Mouse (Mus musculus) layer of hippocampus, adult 2 months (tissue): ENCODE measurements around the gene Pde4d. TPM values are rescaled to one million over a fixed set of nuclear protein-coding genes. Genes with fewer than 3 reads are reported as not detected.

Experiments
- DNase-seq, 2 experiments: peaks; one replicate each; pipeline ENCODE4 v3.0.0; 2022; ENCODE audit warnings: low spot score in 2 of 2
- H3K27ac ChIP-seq: fragments of 200-600 bp; 2 replicates; pipeline ENCODE4 v1.8.1; 2022
- H3K4me3 ChIP-seq: fragments of 200-600 bp; 2 replicates; pipeline ENCODE4 v1.8.1; 2022; ENCODE audit warnings: mild to moderate bottlenecking
- CTCF ChIP-seq: fragments of 200-600 bp; conservative IDR thresholded peaks from 2 replicates; pipeline ENCODE4 v1.8.1; 2022; ENCODE audit warnings: antibody characterized with exemption, mild to moderate bottlenecking, moderate library complexity
- long read RNA-seq, 2 experiments: library from polyadenylated mRNA; stranded (forward); transcript quantifications; one replicate each; pipeline ENCODE4 v2.0.0; 2021; ENCODE audit warnings: borderline mapping rate in 2 of 2
- total RNA-seq, 2 experiments: library from RNA; stranded (reverse); gene quantifications; 2 replicates each; pipeline ENCODE4 v1.2.3; 2021

The Pde4d gene
- 10 to 100 TPM; 72.2 to 73.8 TPM for total RNA-seq
- long read RNA-seq, experiment 1, partial matches to known transcripts: 4 of 16 reads
- long read RNA-seq, experiment 1, other reads (novel, unspliced or antisense): 12 of 16 reads
- long read RNA-seq, experiment 2, partial matches to known transcripts: 4 of 19 reads
- long read RNA-seq, experiment 2, other reads (novel, unspliced or antisense): 13 of 19 reads

DNA sequence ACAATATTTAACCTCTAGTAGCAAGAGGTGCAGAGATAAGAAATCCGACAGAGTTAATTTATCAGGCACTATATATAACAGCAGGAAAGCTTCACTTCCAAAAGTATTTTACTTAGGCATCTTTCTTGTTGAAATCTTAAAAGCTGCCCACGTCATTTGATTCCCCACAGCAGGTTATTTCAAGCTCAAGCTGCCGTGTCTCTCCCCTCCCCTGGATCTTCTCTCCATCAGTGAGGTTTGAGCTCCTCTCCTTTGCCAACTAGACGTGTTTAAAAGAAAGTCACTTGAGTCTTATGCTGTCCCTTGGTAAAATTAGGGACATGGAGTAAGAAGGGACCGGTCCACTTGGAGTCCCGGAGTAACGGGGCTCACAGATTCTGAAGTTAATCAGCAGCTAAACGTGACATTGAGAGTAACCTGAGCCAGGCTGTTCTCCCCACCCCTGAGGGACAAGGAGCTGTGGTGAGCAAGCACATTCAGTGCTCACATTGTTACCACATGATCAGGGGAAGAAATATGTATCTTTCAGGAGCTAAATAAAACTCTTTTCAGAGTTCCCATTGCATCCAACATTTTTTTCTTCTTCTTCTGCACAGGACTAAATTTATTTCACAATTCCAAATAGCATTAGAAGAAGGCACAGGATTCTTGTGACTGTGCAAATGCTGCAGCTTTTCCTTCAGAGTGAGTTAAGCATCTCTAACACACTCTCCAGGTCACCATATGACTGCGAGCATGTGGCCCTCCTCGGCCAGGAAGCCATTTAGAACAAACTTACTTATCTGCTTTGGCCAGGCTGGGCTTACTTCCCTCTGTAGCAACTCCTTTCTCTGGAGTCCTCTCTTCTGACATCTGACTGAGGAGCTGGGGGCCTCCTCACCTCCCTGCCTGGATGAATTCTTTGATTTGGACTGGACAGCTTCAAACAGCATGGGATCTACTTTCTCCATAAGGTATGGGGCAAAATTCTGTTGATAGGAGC lies at the start of gene Pde4d:
Gene Pde4d, plus strand, starts transcription at position 833 of the 982 bp plus-strand sequence.
- no peak for TF ChIP-seq CTCF
- H3K27ac ChIP-seq: no peak within 1 kb of the TSS
- no peak for DNase-seq
- no peak within 1 kb of the TSS for H3K4me3 ChIP-seq

DNA sequence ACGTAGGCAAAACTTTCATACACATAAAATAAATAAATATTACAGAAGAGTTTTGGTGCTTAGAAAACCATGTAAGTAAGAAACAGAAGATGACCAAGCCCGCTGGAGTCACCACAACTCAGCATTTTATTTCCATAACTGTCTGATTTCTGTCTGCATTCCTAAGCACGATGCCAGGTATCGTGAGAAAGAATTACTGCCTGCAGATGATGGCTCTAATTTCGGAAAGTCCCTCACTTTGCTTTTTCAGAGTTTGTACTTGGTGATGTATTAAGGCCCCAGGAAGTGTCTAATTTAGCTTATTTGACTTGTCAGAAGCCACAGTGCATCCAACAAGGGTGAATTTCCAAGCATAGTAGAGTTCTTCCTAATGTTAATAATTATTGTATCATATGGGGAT lies 46.6 kb upstream of the Pde4d start:
- Histone ChIP-seq H3K4me3 (no peak overlapping the region), H3K27ac (no peak overlapping the region)
- no peak for TF ChIP-seq CTCF
- DNase-seq: no peak

DNA sequence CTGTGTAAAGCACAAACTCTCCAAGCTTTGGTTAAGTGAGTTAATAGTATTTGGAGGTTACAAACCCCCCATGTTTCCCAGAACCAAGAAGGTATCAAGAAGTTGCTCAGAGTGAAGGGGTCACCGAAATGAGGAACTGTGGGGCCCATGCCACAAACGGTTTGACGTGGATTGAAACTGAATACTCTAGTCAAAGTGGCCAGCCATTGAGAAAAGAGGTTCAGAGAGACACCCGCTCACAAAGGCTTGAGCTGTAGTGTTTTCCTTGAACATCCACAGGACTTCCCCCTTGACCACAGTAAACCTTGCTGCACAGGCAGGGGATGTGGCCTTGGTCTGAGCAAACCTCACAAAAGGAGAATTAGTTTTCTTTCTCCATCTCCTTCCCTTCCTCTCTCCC lies 45.4 kb upstream of the Pde4d start:
- DNase-seq: no peak
- Histone ChIP-seq H3K27ac (no peak overlapping the region), H3K4me3 (no peak overlapping the region)
- TF ChIP-seq CTCF: no peak

DNA sequence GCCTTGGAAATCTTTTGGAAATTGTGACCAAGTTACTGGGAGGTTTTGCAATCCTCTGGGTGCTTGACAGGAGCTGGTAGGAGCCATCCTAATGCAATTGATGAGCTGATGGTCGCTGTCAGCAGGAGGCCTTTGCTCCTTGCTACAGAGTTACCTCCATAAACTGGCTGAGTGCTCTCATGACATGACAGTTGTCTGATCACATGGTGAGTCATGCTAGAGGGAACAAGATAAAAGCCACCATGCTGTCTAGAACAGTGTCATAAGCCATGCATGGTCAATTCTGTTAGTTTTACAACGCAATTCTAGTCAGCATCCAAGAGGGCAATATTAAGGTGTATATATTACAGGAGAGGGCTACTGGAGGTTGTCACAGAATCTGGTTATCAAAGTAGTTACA lies 34.3 kb upstream of the Pde4d start:
- DNase-seq: no peak
- TF ChIP-seq CTCF: no peak
- Histone ChIP-seq H3K27ac (no peak overlapping the region), H3K4me3 (no peak overlapping the region)

DNA sequence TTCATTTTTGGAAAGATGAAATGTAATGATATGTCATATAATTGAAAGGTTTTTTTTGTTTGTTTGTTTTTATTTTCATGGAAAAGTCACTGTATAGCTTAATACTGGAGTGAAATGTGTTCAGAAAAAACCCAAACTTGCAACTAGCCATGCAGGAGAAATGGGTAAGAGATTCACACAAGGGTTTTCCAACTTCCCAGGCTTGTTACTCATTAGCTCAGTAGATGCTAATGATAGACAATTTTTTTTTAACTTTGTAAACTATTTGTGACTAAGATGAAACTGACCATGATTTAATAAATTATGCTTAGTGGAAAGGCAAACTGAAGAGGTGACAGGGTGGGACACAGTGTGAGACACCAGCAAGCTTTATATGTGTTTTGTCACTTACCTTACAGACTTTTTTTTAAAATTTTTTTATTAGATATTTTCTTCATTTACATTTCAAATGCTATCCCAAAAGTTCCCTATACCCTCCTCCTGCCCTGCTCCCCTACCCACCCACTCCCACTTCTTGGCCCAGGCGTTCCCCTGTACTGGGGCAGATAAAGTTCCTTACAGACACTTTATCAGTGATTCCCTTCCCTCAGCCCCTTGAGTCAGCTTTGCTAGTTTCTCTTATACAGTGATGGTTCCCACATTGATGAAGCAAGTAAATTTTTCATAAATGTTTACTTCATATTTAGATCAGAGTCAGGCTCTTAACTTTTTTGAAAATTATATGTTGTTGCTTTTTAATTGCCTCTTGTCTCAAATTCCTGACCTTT lies 30.8 kb upstream of the Pde4d start:
- Histone ChIP-seq H3K4me3 (no peak overlapping the region), H3K27ac (no peak overlapping the region)
- TF ChIP-seq CTCF: no peak
- no peak for DNase-seq

DNA sequence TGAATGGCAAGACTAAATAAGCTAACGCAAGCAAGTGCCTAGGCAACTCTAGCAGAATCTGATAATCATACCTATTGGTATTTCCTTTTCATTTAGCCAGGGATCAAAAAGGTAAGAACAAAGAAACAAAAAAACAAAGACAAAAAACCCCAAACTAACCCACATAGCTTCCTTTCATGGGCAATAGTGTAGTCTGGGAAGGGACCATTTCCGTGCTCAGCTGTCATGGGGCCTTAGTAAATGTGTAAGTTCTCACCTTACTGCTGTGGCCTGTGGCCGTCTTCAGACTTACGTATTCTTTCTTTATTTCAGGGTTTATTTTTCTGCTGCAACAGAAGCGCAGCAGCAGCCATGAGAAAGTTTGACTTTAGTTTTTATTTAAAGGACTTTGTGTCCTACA lies 23.4 kb upstream of the Pde4d start:
- DNase-seq: no peak
- TF ChIP-seq CTCF: no peak
- H3K4me3 ChIP-seq: no peak overlapping the region
- H3K27ac ChIP-seq: no peak overlapping the region

DNA sequence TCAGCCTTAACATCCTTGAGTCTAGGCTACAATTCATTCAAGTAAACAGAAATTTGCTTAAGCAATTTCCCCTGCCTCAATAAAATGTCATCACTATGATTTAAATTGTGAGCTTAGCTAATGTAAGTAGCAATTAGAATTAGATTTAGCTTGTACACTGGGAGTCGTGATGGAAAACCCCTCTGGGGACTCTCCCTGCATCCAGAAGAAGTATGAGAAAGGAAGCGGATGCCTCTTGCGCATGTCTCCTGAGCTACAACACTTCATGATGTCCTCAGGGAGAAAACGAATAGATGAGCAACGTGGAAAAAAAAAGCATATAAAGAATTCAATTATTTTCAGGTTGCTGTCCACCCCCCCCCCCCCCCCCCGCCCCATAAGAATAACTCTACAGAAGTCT lies 20.9 kb upstream of the Pde4d start:
- no peak for TF ChIP-seq CTCF
- no peak for DNase-seq
- H3K4me3 ChIP-seq: no peak overlapping the region
- no peak overlapping the region for H3K27ac ChIP-seq

DNA sequence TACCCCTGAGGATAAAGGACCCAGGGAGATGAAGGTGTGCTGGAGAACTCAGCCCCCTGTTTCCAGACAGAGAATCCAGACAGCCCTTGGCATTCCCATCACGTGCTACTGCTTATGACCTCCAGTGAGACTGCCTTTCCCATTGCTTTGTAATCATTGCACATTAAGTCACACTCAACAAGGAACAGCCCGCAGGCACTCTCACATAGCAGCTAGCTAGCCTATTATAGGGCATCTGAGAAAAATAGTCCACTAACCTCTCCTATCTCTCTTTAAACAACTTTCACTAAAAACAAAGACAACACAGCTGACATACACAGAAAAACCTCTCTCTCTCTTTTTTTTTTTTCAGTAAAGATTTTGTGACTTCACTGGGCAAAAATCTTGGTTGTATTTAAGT lies 20.1 kb upstream of the Pde4d start:
- TF ChIP-seq CTCF: no peak
- Histone ChIP-seq H3K27ac (no peak overlapping the region), H3K4me3 (no peak overlapping the region)
- DNase-seq: no peak

DNA sequence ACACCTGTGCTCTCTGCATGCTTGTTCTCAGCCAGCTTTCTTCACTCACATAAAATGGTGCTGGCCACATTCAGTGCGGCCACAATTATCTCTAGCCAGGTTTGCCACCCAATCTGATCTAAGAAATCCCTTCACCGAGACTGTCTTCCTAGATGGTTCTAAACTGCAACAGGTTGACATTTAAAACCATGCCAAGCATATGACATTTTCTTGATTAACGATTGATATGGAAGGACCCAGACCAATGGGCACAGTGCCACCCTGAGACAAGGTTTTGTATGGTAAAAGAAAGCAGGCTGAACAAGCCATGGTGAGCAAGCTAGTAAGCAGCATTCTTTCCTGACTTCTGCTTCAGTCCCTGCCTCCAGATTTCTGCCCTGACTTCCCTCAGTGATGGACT lies 18.0 kb upstream of the Pde4d start:
- no peak for TF ChIP-seq CTCF
- DNase-seq: no peak
- no peak overlapping the region for H3K4me3 ChIP-seq
- no peak overlapping the region for H3K27ac ChIP-seq

DNA sequence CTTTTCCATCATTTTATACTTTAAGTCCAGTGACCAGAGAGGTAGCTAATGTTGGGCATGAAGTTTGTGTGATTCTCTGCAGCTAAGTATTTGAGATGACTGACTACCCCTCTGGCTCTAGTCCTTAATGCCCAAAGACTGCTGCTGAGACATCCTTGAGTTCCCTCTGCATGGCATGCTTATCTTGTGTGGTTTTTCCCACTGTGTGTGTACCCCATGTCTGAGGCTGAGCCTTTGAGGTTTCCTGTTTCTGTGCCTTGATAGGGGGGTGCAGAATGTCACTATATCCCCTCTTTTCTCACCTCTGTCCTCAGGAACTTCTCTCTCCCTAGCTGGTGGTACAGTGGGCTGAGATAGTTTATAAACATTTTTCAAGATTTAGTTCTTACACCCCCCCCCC lies 14.1 kb upstream of the Pde4d start:
- no peak for DNase-seq
- Histone ChIP-seq H3K27ac (no peak overlapping the region), H3K4me3 (no peak overlapping the region)
- TF ChIP-seq CTCF: no peak

DNA sequence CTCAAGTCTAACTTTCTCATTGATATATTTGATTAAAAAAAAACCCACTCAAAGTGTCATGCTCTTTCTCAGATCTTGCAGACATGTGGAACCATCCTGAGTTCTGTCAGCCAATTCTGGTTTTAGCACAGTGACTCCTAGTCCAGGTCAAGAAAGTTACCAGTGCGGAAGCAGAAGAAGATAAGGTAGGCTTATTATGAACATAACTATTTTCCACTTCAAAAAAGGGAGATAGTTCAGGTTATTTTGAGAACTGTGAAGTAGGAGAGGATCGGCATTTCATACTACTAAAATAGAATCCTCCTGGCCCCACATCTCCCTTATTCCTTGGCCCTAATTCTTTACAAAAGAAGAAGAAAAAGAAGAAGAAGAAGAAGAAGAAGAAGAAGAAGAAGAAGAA lies 12.3 kb upstream of the Pde4d start:
- DNase-seq: no peak

DNA sequence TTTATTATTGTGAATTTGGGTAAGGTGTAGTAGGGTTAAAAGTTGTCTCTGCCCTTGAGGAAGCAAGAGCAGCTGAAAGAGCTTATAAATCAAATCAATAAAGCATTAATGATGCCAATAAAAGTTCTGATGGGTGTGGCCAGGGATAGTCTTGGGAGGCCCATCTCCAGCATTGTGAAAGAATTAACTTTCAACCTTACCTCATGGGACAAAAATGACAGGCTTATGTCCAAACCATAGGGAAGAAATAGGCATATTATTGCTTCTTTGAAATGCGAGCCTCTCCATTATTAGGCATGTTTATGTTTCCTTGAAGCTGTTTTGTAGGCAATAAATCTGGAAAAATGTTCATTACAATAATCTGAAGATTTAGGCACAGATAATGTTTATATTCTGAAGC lies 10.7 kb upstream of the Pde4d start:
- Histone ChIP-seq H3K27ac (no peak overlapping the region), H3K4me3 (no peak overlapping the region)
- TF ChIP-seq CTCF: no peak
- DNase-seq: no peak

More for the DNA sequence above, 12.3 kb upstream of the Pde4d start:
- Histone ChIP-seq H3K4me3 (no peak overlapping the region), H3K27ac (no peak overlapping the region)
- no peak for TF ChIP-seq CTCF

DNA sequence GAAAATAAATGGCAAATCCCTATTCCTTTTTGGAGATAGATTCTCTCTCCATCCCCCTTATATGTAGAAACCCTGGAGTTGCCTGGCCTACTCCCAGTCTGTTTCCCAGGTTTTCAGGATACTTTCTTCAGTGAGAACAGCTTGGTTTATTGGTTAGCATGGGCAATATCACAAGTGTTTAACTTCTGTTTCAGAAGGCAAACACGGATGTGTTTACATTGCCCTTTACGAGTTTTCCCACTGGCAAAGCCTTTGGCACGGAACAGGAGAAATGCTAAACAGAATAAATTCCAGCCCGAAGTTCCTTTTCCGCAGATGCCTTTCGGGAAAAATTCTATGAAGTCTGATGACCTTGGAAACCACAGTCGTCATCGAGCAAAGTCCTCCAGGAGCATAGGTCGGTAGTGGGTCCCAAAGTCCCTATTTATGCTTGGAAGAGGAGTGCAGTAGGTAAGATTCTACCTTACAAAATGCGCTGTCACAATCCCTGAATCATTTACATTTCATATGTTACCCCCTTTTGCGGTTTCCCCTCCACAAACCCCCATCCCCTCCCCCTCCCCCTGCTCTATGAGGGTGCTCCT lies 1.3 kb upstream of the Pde4d start:
- H3K4me3 ChIP-seq: no peak overlapping the region
- no peak for DNase-seq
- TF ChIP-seq CTCF: no peak
- H3K27ac ChIP-seq: no peak overlapping the region
